Mouse (Mus musculus) neural tube, embryonic 11.5 days (tissue): ENCODE results near the gene Spred2. TPM values are rescaled to one million over a fixed set of nuclear protein-coding genes. Genes with fewer than 3 reads are reported as not detected.
"Not testable (repeated sequence)": the region's sequence is repeated elsewhere in the genome, so short reads cannot be mapped to it uniquely, and the experiment has no call there.

Experiments
- ATAC-seq: fragments of 200-750 bp; cut with Nextera tagmentation; 2 replicates; pipeline ENCODE4 v1.8.0; 2017; ENCODE audit warnings: moderate number of reproducible peaks, mild to moderate bottlenecking, moderate TSS enrichment, moderate library complexity; ENCODE audit not compliant: insufficient read depth, low FRiP score, low TSS enrichment
- DNase-seq: peaks from one replicate; pipeline ENCODE4 v3.0.0-alpha.2; 2015; ENCODE audit warnings: low spot score
- H3K27ac ChIP-seq: fragments of 300-500 bp; sonication (generic); 2 replicates; pipeline ENCODE4 v1.5.1; 2014; ENCODE audit warnings: low read depth, mild to moderate bottlenecking, low read length
- H3K27me3 ChIP-seq: fragments of 300-500 bp; sonication (generic); 2 replicates; pipeline ENCODE4 v1.6.1; 2014; ENCODE audit warnings: mild to moderate bottlenecking, low read length, mixed read lengths; ENCODE audit not compliant: control insufficient read depth, insufficient read depth
- H3K36me3 ChIP-seq: fragments of 300-500 bp; sonication (generic); 2 replicates; pipeline ENCODE4 v1.6.1; 2014; ENCODE audit warnings: mild to moderate bottlenecking, low read length, moderate library complexity, mixed read lengths; ENCODE audit not compliant: control insufficient read depth, insufficient read depth
- H3K4me1 ChIP-seq: fragments of 300-500 bp; sonication (generic); 2 replicates; pipeline ENCODE4 v1.6.1; 2014; ENCODE audit warnings: low read length, mixed read lengths; ENCODE audit not compliant: control insufficient read depth, insufficient read depth
- H3K4me2 ChIP-seq: fragments of 300-500 bp; sonication (generic); 2 replicates; pipeline ENCODE4 v1.6.1; 2014; ENCODE audit warnings: low read depth, mild to moderate bottlenecking, moderate library complexity
- H3K4me3 ChIP-seq: fragments of 300-500 bp; sonication (generic); 2 replicates; pipeline ENCODE4 v1.5.1; 2014; ENCODE audit warnings: low read depth, low read length
- H3K9ac ChIP-seq: fragments of 300-500 bp; sonication (generic); 2 replicates; pipeline ENCODE4 v1.6.1; 2014; ENCODE audit warnings: mild to moderate bottlenecking, low read length
- H3K9me3 ChIP-seq: fragments of 300-500 bp; sonication (generic); 2 replicates; pipeline ENCODE4 v1.6.1; 2016; ENCODE audit warnings: low read length; ENCODE audit not compliant: control insufficient read depth
- WGBS: fragments of 180-500 bp; shearing (Covaris S2); extraction: QIAGEN DNeasy Blood & Tissue Kit; methylation state at CpG from one replicate; pipeline ENCODE4 v1.1.7; 2014; 5-methylcytosine and 5-hydroxymethylcytosine counted together
- polyA plus RNA-seq: library from polyadenylated mRNA; unstranded; fragments of >200 nt; fragmentation: Nextera tagmentation; extraction: Ambion mirVana; gene quantifications from 2 replicates; pipeline ENCODE4 v1.2.1, GENCODE M21; 2014

Spred2 gene
- polyA plus RNA-seq, 1 experiment from 2014 or later: 6.2 TPM

DNA sequence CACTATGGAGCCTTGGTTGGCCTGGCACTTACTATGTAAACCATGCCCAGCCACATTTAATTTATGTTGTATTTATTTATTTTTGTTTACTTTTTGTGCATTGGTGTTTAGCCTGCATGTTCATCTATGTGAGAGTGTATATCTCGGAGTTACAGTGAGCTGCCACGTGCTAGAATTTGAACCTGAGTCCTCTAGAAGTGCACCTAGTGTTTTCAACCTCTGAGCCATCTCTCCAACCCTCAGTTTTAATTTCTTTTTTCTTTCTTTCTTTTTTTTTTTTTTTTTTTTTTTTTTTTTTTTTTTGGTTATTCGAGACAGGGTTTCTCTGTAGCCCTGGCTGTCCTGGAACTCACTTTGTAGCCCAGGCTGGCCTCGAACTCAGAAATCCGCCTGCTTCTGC, 106.8 kb downstream of the Spred2 start:
- not testable (repeated sequence) for DNase-seq, H3K4me2 ChIP-seq, H3K9me3 ChIP-seq, H3K27me3 ChIP-seq, ATAC-seq, H3K27ac ChIP-seq, H3K4me3 ChIP-seq, H3K9ac ChIP-seq, H3K36me3 ChIP-seq, H3K4me1 ChIP-seq
- WGBS: 93% methylated on average over 5 of the region's 5 CpGs

DNA sequence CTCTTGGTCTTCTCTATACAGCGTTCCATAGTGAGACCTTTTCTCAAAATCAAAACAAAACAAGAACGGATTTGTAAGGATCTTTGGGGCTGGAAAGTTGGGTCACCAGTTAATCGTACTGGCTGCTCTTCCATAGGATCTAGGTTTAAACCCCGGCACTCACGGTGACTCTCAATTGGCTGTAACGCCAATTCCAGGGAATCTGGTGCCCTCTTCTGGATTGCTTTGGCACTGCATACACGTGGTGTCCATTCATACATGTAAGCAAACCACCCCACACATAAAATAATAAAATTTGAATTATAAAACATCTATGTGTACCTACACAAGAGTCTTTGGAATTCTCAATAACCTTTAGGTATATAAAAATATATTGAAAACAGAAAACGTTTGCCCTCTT, 107.4 kb downstream of the Spred2 start:
- no peak overlapping the region for H3K9ac ChIP-seq
- H3K9me3 ChIP-seq: no peaks in the 10 kb centered on the region
- H3K4me1 ChIP-seq: no peaks in the 10 kb centered on the region
- no peak overlapping the region for H3K27ac ChIP-seq
- no peak overlapping the region for H3K4me2 ChIP-seq
- DNase-seq (peak; percentile 64), ATAC-seq (no peak)
- whole genome bisulfite sequencing: 43% methylated on average over 8 of the region's 8 CpGs
- H3K27me3 ChIP-seq: no peaks in the 10 kb centered on the region
- H3K36me3 ChIP-seq: no peaks in the 10 kb centered on the region
- H3K4me3 ChIP-seq: no peak overlapping the region

DNA sequence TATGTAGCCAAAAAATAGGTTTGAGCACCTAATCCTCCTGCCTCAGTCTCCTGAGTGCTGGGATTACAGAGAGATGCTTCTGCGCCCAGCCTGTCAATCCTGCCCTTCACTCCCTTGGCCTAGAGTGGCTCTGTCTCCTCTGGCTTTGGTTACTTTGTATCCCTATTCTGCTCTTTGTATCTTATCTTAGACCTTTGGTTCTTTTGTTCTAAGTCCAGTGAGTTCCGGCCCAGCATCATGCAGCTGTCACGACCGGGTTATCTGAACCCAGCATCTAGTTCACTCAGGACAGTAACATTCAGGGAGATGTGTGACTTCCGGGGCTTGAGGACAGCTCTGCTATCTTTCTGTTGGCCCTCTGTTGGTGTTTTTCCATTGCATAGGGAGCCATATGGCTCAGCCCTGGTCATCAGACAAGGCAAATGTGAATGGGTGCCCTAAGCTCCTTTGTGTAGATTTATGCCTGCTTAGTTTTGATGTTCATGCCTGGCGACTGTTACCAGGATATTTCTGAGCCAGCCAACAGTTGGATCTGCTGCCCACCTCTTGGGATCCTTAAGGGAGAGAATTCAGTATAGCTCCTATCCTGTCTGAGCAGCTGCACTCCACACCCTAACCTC, 109.5 kb downstream of the Spred2 start:
- Histone ChIP-seq H3K4me3 (no peak overlapping the region), H3K36me3 (no peaks in the 10 kb centered on the region), H3K9me3 (no peaks in the 10 kb centered on the region), H3K27me3 (no peaks in the 10 kb centered on the region), H3K4me1 (no peaks in the 10 kb centered on the region), H3K27ac (no peak overlapping the region), H3K4me2 (no peak overlapping the region), H3K9ac (no peak overlapping the region)
- ATAC-seq (no peak), DNase-seq (no peak)
- 71% methylated on average over 6 of the region's 6 CpGs for WGBS

DNA sequence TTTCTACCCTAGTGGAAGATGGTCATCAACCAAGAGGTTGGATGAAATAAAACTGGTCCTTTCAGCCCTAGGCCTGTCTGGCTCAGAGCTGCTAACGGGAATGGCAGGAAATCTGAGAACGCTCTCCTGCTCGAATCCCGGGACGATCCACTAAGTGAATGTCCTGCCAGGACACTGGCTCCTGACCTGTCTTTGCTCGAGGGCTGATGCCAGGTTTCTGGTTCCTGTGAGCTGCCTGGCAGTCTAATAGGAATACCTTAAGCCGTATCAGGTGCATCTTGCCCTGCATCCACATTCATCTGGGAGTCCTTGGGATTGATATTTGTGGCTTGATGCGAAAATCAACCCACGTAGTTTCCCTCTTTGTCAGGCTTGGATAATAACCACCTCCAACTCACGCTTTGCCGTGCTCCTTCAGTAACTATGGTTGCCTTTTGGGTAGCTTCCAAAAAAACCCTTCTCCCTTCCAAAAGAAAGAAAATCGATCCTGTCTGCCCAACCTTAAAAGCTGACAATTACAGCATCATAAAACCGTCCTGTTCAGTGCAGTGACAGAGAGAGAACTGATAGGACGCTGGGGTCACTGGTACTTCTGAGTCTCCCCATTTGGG, 110.3 kb downstream of the Spred2 start:
- ATAC-seq: no peak
- no peak for DNase-seq
- no peaks in the 10 kb centered on the region for H3K4me1 ChIP-seq
- no peak overlapping the region for H3K27ac ChIP-seq
- H3K4me2 ChIP-seq: no peak overlapping the region
- no peak overlapping the region for H3K9ac ChIP-seq
- no peaks in the 10 kb centered on the region for H3K27me3 ChIP-seq
- WGBS: 59% methylated on average over 14 of the region's 14 CpGs
- H3K4me3 ChIP-seq: no peak overlapping the region
- H3K36me3 ChIP-seq: no peaks in the 10 kb centered on the region
- no peaks in the 10 kb centered on the region for H3K9me3 ChIP-seq

DNA sequence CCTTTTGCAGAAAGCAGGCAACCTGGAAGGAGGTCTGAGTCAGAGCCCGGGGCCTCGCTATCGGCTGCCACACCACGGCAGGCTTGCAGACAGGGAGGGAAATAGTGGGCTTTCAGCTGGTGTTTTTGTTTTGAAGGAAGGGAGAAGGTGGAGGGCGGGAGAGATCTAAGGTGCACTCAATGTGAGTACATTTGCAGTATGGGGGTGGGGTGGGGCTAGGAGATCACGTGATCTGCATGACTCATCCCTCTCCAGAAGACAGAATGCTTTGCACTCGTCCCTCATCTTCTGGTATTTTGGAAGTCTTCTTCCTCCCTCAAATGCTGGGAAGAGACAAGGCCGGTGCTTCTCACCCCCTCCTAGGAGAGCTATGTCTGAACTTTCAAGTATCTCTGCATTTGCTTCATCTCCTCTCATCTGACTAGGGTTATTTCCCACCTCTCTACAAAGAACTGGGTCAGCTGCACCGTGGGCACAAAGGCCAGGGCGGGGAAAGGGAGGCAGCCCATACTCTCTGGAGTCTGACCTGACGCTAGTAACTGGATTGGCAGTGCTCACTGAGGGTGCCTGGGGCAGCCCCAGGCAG, 111.3 kb downstream of the Spred2 start:
- Histone ChIP-seq H3K4me1 (no peaks in the 10 kb centered on the region), H3K4me3 (no peak overlapping the region), H3K27me3 (no peaks in the 10 kb centered on the region), H3K27ac (no peak overlapping the region), H3K36me3 (no peaks in the 10 kb centered on the region), H3K9ac (no peak overlapping the region), H3K9me3 (no peaks in the 10 kb centered on the region), H3K4me2 (no peak overlapping the region)
- ATAC-seq (no peak), DNase-seq (no peak)
- WGBS: 59% methylated on average over 11 of the region's 11 CpGs

DNA sequence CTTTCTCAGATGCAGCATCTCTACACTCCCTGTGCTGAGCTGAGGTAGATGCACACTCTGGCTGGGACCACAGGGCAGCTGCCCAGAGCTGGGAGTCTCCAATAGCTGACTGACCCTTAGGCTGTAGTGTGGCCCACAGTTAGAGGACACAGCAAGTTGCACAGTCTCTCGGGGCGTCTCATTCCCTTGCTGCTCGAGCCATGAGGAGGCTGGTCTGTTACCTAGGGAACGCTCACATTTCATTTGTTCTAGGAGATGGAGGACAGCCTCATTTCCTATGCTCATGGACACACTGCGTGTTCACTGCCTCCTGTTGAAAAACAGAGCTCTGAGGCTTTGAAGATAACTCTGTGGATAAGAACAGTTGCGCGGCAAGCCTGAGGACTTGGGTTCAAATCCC, 111.8 kb downstream of the Spred2 start:
- no peaks in the 10 kb centered on the region for H3K36me3 ChIP-seq
- H3K4me3 ChIP-seq: no peak overlapping the region
- H3K9me3 ChIP-seq: no peaks in the 10 kb centered on the region
- no peak overlapping the region for H3K9ac ChIP-seq
- H3K4me2 ChIP-seq: no peak overlapping the region
- no peaks in the 10 kb centered on the region for H3K27me3 ChIP-seq
- WGBS: 72% methylated on average over 7 of the region's 7 CpGs
- H3K27ac ChIP-seq: no peak overlapping the region
- DNase-seq (no peak), ATAC-seq (no peak)
- no peaks in the 10 kb centered on the region for H3K4me1 ChIP-seq

DNA sequence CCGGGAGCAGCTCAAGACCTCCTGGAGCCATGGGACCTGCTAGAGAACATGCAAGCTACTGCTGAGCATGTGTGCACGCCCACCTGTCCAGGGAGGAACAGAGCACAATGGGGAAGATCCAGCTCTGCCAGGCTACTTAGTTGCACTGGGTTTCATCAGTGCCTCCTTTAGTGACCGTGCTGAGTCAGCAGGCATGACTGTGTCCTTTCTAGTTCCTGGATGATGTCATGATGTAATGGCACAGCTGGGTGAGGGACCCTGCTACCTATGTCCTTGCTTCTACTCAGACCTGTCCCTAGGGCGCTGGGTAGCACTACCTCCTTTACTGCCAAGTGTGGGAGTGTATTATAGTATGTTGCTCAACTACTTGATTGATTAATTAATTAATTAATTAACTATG, 113.6 kb downstream of the Spred2 start:
- Histone ChIP-seq H3K27me3 (no peaks in the 10 kb centered on the region), H3K4me3 (no peak overlapping the region), H3K36me3 (no peaks in the 10 kb centered on the region), H3K9me3 (no peaks in the 10 kb centered on the region), H3K9ac (no peak overlapping the region), H3K4me1 (peaks cover 3% of the 10 kb centered on the region), H3K4me2 (no peak overlapping the region), H3K27ac (no peak overlapping the region)
- DNase-seq (no peak), ATAC-seq (no peak)
- 83% methylated on average over 4 of the region's 4 CpGs for WGBS

DNA sequence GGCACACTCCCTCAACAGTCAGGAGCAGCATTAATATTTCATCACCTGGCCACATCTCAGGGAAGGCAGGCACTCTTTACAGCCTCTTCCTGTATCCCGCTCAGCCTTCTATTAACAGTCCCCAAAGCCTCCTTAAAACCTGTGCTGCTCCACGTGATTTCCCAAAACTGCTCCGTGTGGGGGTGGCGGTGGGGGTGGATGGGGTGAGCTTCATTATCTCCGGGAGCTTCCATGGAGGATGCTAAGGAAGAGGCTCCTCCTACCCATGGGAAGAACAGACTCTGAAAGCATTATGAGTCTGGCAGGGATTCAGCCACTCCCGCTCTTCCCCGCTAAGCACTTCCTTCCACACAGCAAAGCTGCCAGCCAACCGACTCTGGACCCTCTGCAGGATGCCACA, 114.5 kb downstream of the Spred2 start:
- H3K4me3 ChIP-seq: no peak overlapping the region
- no peak overlapping the region for H3K9ac ChIP-seq
- ATAC-seq (0 out of 2 replicates have a peak, but pooled peaks have one; percentile 17), DNase-seq (no peak)
- no peaks in the 10 kb centered on the region for H3K27me3 ChIP-seq
- 45% methylated on average over 8 of the region's 8 CpGs for WGBS
- H3K4me1 ChIP-seq: peaks cover 3% of the 10 kb centered on the region
- no peaks in the 10 kb centered on the region for H3K36me3 ChIP-seq
- no peaks in the 10 kb centered on the region for H3K9me3 ChIP-seq
- no peak overlapping the region for H3K4me2 ChIP-seq
- no peak overlapping the region for H3K27ac ChIP-seq
